Mouse (Mus musculus) small intestine, adult 10 weeks (tissue): ENCODE measurements around the gene Slc22a21. TPM values are rescaled to one million over a fixed set of nuclear protein-coding genes. Genes with fewer than 3 reads are reported as not detected.

ENCODE experiments used
- polyA plus RNA-seq: library from polyadenylated mRNA; stranded (reverse); fragments of 350-450 nt; fragmentation: Illumina TruSeq; extraction: RNeasy Lipid Tissue Mini Kit (QIAGEN cat#74804); gene quantifications from one replicate; pipeline ENCODE4 v1.2.3, GENCODE M21; 2014; ENCODE audit warnings: low replicate concordance

The Slc22a21 gene
- 13.6 TPM for polyA plus RNA-seq

DNA sequence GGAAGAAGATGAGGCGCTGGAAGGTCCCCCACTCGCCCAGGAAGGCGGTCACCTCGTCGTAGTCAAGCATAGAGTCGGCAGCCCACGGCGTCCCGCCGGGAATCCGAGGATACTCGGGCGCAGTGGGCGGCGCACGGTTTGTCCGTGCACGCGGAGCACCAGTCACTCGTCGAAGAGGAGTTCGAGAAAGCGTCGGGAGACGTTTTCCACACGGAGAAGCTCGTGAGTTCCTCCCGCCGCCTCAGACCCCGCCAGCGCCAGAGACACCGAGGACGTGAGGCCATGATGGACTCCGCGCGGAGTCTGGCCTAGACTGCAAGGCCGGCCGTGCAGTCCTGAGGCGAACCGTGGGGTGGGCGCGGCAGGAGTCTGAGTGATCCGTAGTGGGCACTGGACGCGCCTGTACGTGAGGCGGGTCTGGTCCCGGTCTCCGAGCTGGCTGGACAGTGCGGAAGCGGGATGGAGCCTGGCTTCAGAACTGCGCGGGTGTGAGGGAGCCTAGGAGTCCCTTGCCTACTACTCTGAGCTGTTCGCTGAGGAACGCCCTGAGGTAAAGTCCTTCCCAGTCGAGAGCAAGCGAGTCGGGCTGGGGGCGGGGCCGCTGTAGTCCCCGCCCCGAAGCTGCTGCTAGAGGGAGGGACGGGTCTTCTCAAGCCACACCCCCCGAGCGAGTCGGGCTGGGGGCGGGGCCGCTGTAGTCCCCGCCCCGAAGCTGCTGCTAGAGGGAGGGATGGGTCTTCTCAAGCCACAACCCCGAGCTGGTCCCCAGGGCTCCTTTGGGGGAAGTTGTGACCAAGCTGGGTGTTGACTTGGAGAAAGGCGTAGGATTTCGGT is at the start of gene Slc22a21:
Gene Slc22a21, minus strand, starts transcription at position 545 of the 834 bp plus-strand sequence.

DNA sequence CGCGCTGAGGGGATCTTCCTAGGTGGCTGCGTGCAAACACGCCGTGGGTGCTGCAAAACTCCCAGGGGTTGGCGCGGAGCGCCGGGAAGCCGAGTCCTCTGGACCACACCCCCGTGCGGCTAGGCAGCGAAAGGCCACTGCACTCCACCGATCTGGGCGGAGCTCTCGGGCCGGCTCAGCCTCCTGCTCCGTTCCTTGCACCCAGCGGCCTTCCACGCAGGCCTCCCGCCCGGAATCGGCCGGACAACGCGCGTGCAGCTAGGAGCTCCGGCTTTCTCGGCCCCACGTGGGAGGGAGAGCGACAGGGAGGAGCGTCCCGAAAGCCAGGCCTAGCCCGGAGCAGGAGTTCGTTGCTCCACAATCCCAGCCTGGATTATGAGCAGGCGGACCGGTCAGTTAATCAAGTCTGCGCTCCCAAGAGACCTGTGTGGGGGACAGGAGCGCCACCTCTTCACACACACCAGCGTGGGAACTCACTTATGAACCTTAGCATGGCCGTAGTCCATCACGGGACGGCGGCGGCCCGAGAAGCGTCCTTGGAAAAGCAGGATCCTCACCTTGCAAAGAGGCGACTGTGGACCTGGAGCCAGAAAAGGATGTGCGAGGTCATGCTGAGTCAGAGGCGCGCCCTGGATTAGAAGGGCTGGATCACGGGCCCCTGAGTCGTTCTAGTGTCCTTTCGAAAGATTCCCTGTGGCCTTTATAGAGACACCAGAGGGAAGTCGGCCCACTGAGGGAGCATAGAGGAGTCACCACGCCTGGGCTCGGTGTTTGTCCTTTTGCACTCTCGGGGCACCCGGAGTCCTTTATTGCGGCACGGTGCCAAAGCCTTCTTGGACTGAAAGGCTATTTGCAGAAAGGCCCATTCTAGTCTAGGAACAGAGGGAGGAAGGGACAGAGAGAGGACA is 48.2 kb upstream of the Slc22a21 start, which contains the start of gene Slc22a4:
Gene Slc22a4, minus strand, starts transcription at position 47 of the 908 bp plus-strand sequence.

Other genes with a start within 250 kb of the Slc22a21 start
- 6.7 TPM for gene Irf1, start 210.3 kb downstream of the Slc22a21 start, polyA plus RNA-seq
- not detected for gene Gm17334, start 207.1 kb downstream of the Slc22a21 start, polyA plus RNA-seq
- not detected for gene Gm12216, start 121.1 kb downstream of the Slc22a21 start, polyA plus RNA-seq
- 54.4 TPM for gene Slc22a5, start 88.7 kb downstream of the Slc22a21 start, polyA plus RNA-seq
- 15.1 TPM for gene Slc22a4, start 47.8 kb upstream of the Slc22a21 start, polyA plus RNA-seq
- not detected for gene Pdlim4, start 88.7 kb upstream of the Slc22a21 start, polyA plus RNA-seq
- gene P4ha2, start 119.8 kb upstream of the Slc22a21 start, polyA plus RNA-seq = 0.63 TPM